Comparison of ENCODE assay signal across 8 mouse cellular contexts in the genomic region with DNA sequence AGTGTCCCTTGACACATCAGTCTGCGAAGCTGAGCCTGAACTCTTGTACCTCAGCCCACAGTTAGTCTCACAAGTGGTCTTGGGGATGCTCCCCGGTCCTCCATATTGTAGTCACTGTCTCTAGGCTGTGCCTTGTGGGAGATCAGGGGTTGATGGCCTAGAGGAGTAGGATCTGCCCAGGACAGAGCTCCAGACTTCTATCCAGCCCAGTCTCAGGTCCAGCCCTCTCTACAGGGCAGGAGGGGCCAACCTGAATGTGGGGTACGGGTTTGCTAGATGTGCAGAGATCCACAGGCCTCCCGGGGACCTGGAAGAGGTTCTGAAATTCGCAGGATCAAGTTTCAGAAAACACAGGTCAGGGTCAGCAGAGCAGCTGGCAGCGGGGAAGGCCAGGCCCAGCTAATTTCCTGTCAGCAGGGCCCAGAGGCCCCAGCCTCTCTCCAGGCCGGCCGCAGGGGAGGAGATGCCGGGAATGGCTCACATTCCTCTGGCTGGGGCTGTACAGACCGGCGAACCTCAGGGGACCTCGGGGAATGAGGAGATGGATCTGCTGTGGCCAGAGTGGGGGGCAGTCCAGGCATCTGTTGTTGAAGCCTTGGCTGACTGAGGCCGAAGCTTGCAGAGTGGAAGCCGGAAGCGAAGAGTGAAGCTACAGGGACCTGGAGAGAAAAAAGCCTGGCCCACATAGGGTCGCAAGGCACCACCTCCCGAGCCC.
DNase-seq lines count a peak whose midpoint lies in the region; ATAC-seq lines count a peak whose summit lies in the region.

No protein-coding gene starts in this region.

- H3K9me3 ChIP-seq in hindbrain, embryonic 10.5 days, result peaks cover 5% of the 10 kb centered on the region; the same call in 1 of the 2 replicates
- H3K9me3 ChIP-seq in limb, embryonic 11.5 days (ENCODE audit: control insufficient read depth, low read length), result no peaks in the 10 kb centered on the region
- no peaks in the 10 kb centered on the region for H3K9me3 ChIP-seq in midbrain, embryonic 15.5 days

- WGBS in hindbrain, embryonic 10.5 days, result 25% methylated on average over 17 of the region's 17 CpGs
- WGBS in limb, embryonic 11.5 days, result 14% methylated on average over 17 of the region's 17 CpGs
- 38% methylated on average over 17 of the region's 17 CpGs for whole genome bisulfite sequencing in midbrain, embryonic 15.5 days

- H3K9ac ChIP-seq in limb, embryonic 11.5 days (ENCODE audit: low read length), result peak overlapping the region; percentile 40; the same call in 1 of the 2 replicates
- H3K9ac ChIP-seq in midbrain, embryonic 15.5 days, result no peak overlapping the region

- peak overlapping the region; percentile 82 for H3K27ac ChIP-seq in hindbrain, embryonic 10.5 days
- H3K27ac ChIP-seq in limb, embryonic 11.5 days (replicated peaks; ENCODE audit: low read depth, low read length), result peak overlapping the region; percentile 94
- H3K27ac ChIP-seq in midbrain, embryonic 15.5 days, result peak overlapping the region; percentile 2; the same call in 1 of the 2 replicates

- H3K36me3 ChIP-seq in hindbrain, embryonic 10.5 days, result no peaks in the 10 kb centered on the region
- H3K36me3 ChIP-seq in limb, embryonic 11.5 days (ENCODE audit: control insufficient read depth, insufficient read depth, low read length), result no peaks in the 10 kb centered on the region
- no peaks in the 10 kb centered on the region for H3K36me3 ChIP-seq in midbrain, embryonic 15.5 days (replicated peaks)

- peak; percentile 85 for DNase-seq in adrenal gland, postnatal 14 days
- DNase-seq in fibroblast of lung, adult 2 months (ENCODE audit: low read depth), result peak; percentile 91
- peak; percentile 79 for DNase-seq in hindbrain, embryonic 10.5 days (ENCODE audit: low spot score)
- DNase-seq in limb, embryonic 11.5 days (ENCODE audit: low spot score), result peak; percentile 85
- DNase-seq in thymus, postnatal 25 days, result no peak
- no peak for DNase-seq in layer of hippocampus, adult 8-10 months (ENCODE audit: low spot score in 2 of 2)

- peak overlapping the region; percentile 15; the same call in 1 of the 2 replicates for H3K4me2 ChIP-seq in limb, embryonic 11.5 days (ENCODE audit: low read depth, severe bottlenecking)
- no peak overlapping the region for H3K4me2 ChIP-seq in midbrain, embryonic 15.5 days

- peaks cover 31% of the 10 kb centered on the region for H3K4me1 ChIP-seq in hindbrain, embryonic 10.5 days (replicated peaks)
- peaks cover 17% of the 10 kb centered on the region for H3K4me1 ChIP-seq in limb, embryonic 11.5 days (ENCODE audit: control insufficient read depth, insufficient read depth, low read length)
- no peaks in the 10 kb centered on the region for H3K4me1 ChIP-seq in midbrain, embryonic 15.5 days

- H3K27me3 ChIP-seq in hindbrain, embryonic 10.5 days (ENCODE audit: insufficient read depth, poor library complexity, severe bottlenecking), result no peaks in the 10 kb centered on the region
- no peaks in the 10 kb centered on the region for H3K27me3 ChIP-seq in limb, embryonic 11.5 days (ENCODE audit: control insufficient read depth, insufficient read depth, low read length)
- no peaks in the 10 kb centered on the region for H3K27me3 ChIP-seq in midbrain, embryonic 15.5 days (replicated peaks)

- ATAC-seq in limb, embryonic 11.5 days (ENCODE audit: insufficient number of reproducible peaks, low FRiP score, low TSS enrichment, low read depth), result peak; percentile 91
- no peak for ATAC-seq in midbrain, embryonic 15.5 days (replicated peaks)
- no peak for ATAC-seq in megakaryocyte, adult 5-6 weeks (ENCODE audit: poor library complexity, severe bottlenecking)

- H3K4me3 ChIP-seq in hindbrain, embryonic 10.5 days, result no peak overlapping the region; the same call in 1 of the 2 replicates
- H3K4me3 ChIP-seq in limb, embryonic 11.5 days (ENCODE audit: low read depth, low read length), result no peak overlapping the region
- H3K4me3 ChIP-seq in midbrain, embryonic 15.5 days, result no peak overlapping the region

Comparison
In these comparisons a context has a peak if more than half of its experiments do, and no peak if none do; other contexts are left out.
1. DNase-seq: peak in adrenal gland, postnatal 14 days (single experiment), fibroblast of lung, adult 2 months (single experiment), hindbrain, embryonic 10.5 days (single experiment) and limb, embryonic 11.5 days (single experiment); none in thymus, postnatal 25 days (single experiment) and layer of hippocampus, adult 8-10 months (0 of 2).
2. H3K27ac ChIP-seq: peak in every context shown above with its lines; median percentile 94 in limb, embryonic 11.5 days; 82 in hindbrain, embryonic 10.5 days; 2 in midbrain, embryonic 15.5 days.